Mouse (Mus musculus): ENCODE data around the gene Gm14226.
"Not testable (repeated sequence)": the region's sequence is repeated elsewhere in the genome, so short reads cannot be mapped to it uniquely, and the experiment has no call there.

The Gm14226 gene

GRCm38 (mm10) chr2:155050108-155050503 lies 32.0 kb downstream of the Gm14226 start:
- no peak for DNase-seq

- peak; percentile 97 for DNase-seq
Observed at GRCm38 (mm10) chr2:155050504-155051236, 32.6 kb downstream of the Gm14226 start.

- DNase-seq = no peak
Observed at GRCm38 (mm10) chr2:155051622-155052351, 33.7 kb downstream of the Gm14226 start.

GRCm38 (mm10) chr2:155052681-155053080 lies 34.6 kb downstream of the Gm14226 start:
- no peak for DNase-seq

GRCm38 (mm10) chr2:155053512-155053911 lies 35.4 kb downstream of the Gm14226 start:
- DNase-seq = not testable (repeated sequence)

- DNase-seq = no peak
Observed at GRCm38 (mm10) chr2:155054672-155055071, 36.6 kb downstream of the Gm14226 start.

- no peak for DNase-seq
Observed at GRCm38 (mm10) chr2:155056076-155056578, 38.1 kb downstream of the Gm14226 start.

- no peak for DNase-seq
Observed at GRCm38 (mm10) chr2:155057361-155057760, 39.3 kb downstream of the Gm14226 start.

- DNase-seq = no peak
Observed at GRCm38 (mm10) chr2:155071027-155071426, 53.0 kb downstream of the Gm14226 start.

GRCm38 (mm10) chr2:155072353-155073145 lies 54.5 kb downstream of the Gm14226 start:
- DNase-seq = no peak

GRCm38 (mm10) chr2:155073347-155073746 lies 55.3 kb downstream of the Gm14226 start:
- no peak for DNase-seq

GRCm38 (mm10) chr2:155073978-155074765 lies 56.1 kb downstream of the Gm14226 start, which contains the start of gene Ahcy:
TSS of gene Ahcy (minus strand) at chr2:155074497.
- DNase-seq = peak; percentile 92

- DNase-seq = peak; percentile 16 to 38
Observed at GRCm38 (mm10) chr2:155074766-155075330, 56.8 kb downstream of the Gm14226 start.

- no peak for DNase-seq
Observed at GRCm38 (mm10) chr2:155075649-155076048, 57.6 kb downstream of the Gm14226 start.

Data from cerebellum, postnatal 36 days (tissue).